Mouse (Mus musculus) MEL (cell line): Measurements from ENCODE around the gene Stac.

Experiments
- CTCF ChIP-seq, 3 experiments: IDR thresholded peaks in 2 of 3; conservative IDR thresholded peaks in 1 of 3; 2 replicates each; pipeline ENCODE4 v1.5.1; 2011 to 2012; ENCODE audit warnings: low read length in 3 of 3, low read depth in 2 of 3, mild to moderate bottlenecking in 2 of 3, improper control_type of control experiment in 1 of 3, inconsistent platforms in 1 of 3, mixed read lengths in 1 of 3, moderate library complexity in 1 of 3; ENCODE audit not compliant: control insufficient read depth in 1 of 3, insufficient read depth in 1 of 3, poor library complexity in 1 of 3, severe bottlenecking in 1 of 3
- EP300 ChIP-seq, 2 experiments: IDR thresholded peaks; 2 replicates each; pipeline ENCODE4 v1.6.1; 2011; ENCODE audit warnings: improper control_type of control experiment in 2 of 2, low read length in 2 of 2, low read depth in 1 of 2, mild to moderate bottlenecking in 1 of 2
- GATA1 ChIP-seq: IDR thresholded peaks from 2 replicates; pipeline ENCODE4 v1.6.1; 2011; ENCODE audit warnings: low read depth, low read length, improper control_type of control experiment
- MAFK ChIP-seq: IDR thresholded peaks from 2 replicates; pipeline ENCODE4 v1.6.1; 2011; ENCODE audit warnings: low read depth, mild to moderate bottlenecking, low read length, improper control_type of control experiment, borderline replicate concordance
- POLR2A ChIP-seq, 2 experiments: IDR thresholded peaks; 2 replicates each; pipeline ENCODE4 v1.6.1; 2011 to 2012; ENCODE audit warnings: low read length in 2 of 2, mild to moderate bottlenecking in 2 of 2, control low read depth in 1 of 2, improper control_type of control experiment in 1 of 2, low read depth in 1 of 2, moderate library complexity in 1 of 2; ENCODE audit not compliant: control insufficient read depth in 1 of 2, insufficient read depth in 1 of 2, poor library complexity in 1 of 2
- SIN3A ChIP-seq: IDR thresholded peaks from 2 replicates; pipeline ENCODE4 v1.6.1; 2012; ENCODE audit warnings: low read length, improper control_type of control experiment, inconsistent platforms
- TAL1 ChIP-seq: IDR thresholded peaks from 2 replicates; pipeline ENCODE4 v1.6.1; 2012; ENCODE audit warnings: mild to moderate bottlenecking, inconsistent platforms, low read length, moderate library complexity, mixed read lengths
- TBP ChIP-seq: IDR thresholded peaks from 2 replicates; pipeline ENCODE4 v1.8.0; 2011; ENCODE audit warnings: low read depth, low read length, improper control_type of control experiment
- USF1 ChIP-seq: IDR thresholded peaks from 2 replicates; pipeline ENCODE4 v1.6.1; 2014; ENCODE audit warnings: low read depth, mild to moderate bottlenecking, inconsistent platforms, low read length, improper control_type of control experiment, moderate library complexity
- USF2 ChIP-seq, 2 experiments: IDR thresholded peaks; 2 replicates each; pipeline ENCODE4 v1.6.1; 2011 to 2012; ENCODE audit warnings: improper control_type of control experiment in 2 of 2, low read length in 2 of 2, borderline replicate concordance in 1 of 2, inconsistent platforms in 1 of 2, low read depth in 1 of 2, mild to moderate bottlenecking in 1 of 2; ENCODE audit not compliant: insufficient read depth in 1 of 2
- ZC3H11A ChIP-seq: IDR thresholded peaks from 2 replicates; pipeline ENCODE4 v1.6.1; 2012; ENCODE audit warnings: low read depth, mild to moderate bottlenecking, inconsistent platforms, low read length, improper control_type of control experiment
- ZMIZ1 ChIP-seq: IDR thresholded peaks from 2 replicates; pipeline ENCODE4 v1.6.1; 2012; ENCODE audit warnings: low read depth, mild to moderate bottlenecking, inconsistent platforms, low read length, improper control_type of control experiment, moderate library complexity

DNA sequence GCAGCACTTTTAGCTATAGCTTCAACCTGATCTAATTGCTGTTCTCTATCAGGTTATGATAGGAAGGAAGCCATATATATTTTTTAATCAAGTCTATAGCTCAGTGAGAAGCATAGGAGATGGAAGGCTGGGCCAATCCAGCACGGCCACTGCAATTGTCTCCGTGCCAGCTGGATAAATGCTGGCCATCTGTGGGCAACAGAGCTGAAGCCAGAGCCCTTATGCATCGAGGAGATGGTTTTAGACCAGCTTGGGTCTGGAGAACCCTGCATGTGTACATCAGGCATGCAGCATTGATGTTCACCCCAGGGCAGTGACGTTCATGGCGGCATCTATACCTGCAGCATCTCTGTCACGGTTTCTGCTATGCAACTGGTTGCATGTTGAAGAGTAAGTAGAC lies 20.3 kb downstream of the Stac start:
- TF ChIP-seq POLR2A (IDR thresholded peaks at IDR 0.05; ENCODE audit: control insufficient read depth in 1 of 2, insufficient read depth in 1 of 2, low read depth in 1 of 2, low read length in 2 of 2, poor library complexity in 1 of 2) (no peak), SIN3A (no peak), ZMIZ1 (no peak), EP300 (IDR thresholded peaks at IDR 0.05; ENCODE audit: low read depth in 1 of 2, low read length in 2 of 2) (no peak), USF1 (no peak), CTCF (IDR thresholded peaks at IDR 0.05 in 2 of 3, conservative IDR thresholded peaks at IDR 0.05 in 1 of 3; ENCODE audit: control insufficient read depth in 1 of 3, insufficient read depth in 1 of 3, low read depth in 2 of 3, low read length in 3 of 3, poor library complexity in 1 of 3, severe bottlenecking in 1 of 3) (no peak), GATA1 (no peak), USF2 (IDR thresholded peaks at IDR 0.05; ENCODE audit: borderline replicate concordance in 1 of 2, insufficient read depth in 1 of 2, low read depth in 1 of 2, low read length in 2 of 2) (no peak), MAFK (no peak), ZC3H11A (no peak), TAL1 (no peak), TBP (no peak)
